Mouse (Mus musculus) MEL (cell line): ENCODE results near the gene Man2a1. TPM values are rescaled to one million over a fixed set of nuclear protein-coding genes. Genes with fewer than 3 reads are reported as not detected.

Experiments
- DNase-seq: peaks from one replicate; pipeline ENCODE4 v3.0.0; 2011; ENCODE audit warnings: low read depth, low spot score
- H3K27ac ChIP-seq: 2 replicates; pipeline ENCODE4 v1.5.1; 2012; ENCODE audit warnings: low read depth, mild to moderate bottlenecking, control low read depth, low read length, moderate library complexity; ENCODE audit not compliant: control insufficient read depth
- H3K27me3 ChIP-seq, 2 experiments: fragments of 150-350 bp in 1 of 2; sonication (generic) in 1 of 2; 2 replicates each; pipeline ENCODE4 v1.6.1; 2012; ENCODE audit warnings: low read length in 2 of 2, mild to moderate bottlenecking in 2 of 2, improper control_type of control experiment in 1 of 2, moderate library complexity in 1 of 2; ENCODE audit not compliant: insufficient read depth in 2 of 2, control insufficient read depth in 1 of 2
- H3K36me3 ChIP-seq, 2 experiments: 2 replicates each; pipeline ENCODE4 v1.6.1; 2012 to 2014; ENCODE audit warnings: low read length in 2 of 2, improper control_type of control experiment in 1 of 2, inconsistent platforms in 1 of 2, mild to moderate bottlenecking in 1 of 2; ENCODE audit not compliant: insufficient read depth in 2 of 2, control insufficient read depth in 1 of 2
- H3K4me1 ChIP-seq, 2 experiments: fragments of 150-350 bp in 1 of 2; sonication (generic) in 1 of 2; 2 replicates each; pipeline ENCODE4 v1.6.1; 2012; ENCODE audit warnings: low read length in 2 of 2, improper control_type of control experiment in 1 of 2, mild to moderate bottlenecking in 1 of 2; ENCODE audit not compliant: insufficient read depth in 2 of 2, control insufficient read depth in 1 of 2
- H3K4me3 ChIP-seq, 2 experiments: fragments of 150-350 bp in 1 of 2; sonication (generic) in 1 of 2; 2 replicates each; pipeline ENCODE4 v1.5.1; 2012; ENCODE audit warnings: low read depth in 2 of 2, low read length in 2 of 2, mild to moderate bottlenecking in 2 of 2, moderate library complexity in 2 of 2, control low read depth in 1 of 2, improper control_type of control experiment in 1 of 2; ENCODE audit not compliant: control insufficient read depth in 1 of 2, insufficient read depth in 1 of 2
- H3K79me2 ChIP-seq: 2 replicates; pipeline ENCODE4 v1.6.1; 2012; ENCODE audit warnings: mild to moderate bottlenecking, low read length, moderate library complexity; ENCODE audit not compliant: control insufficient read depth, poor library complexity, insufficient read depth
- H3K9ac ChIP-seq: 2 replicates; pipeline ENCODE4 v1.6.1; 2012; ENCODE audit warnings: low read depth, mild to moderate bottlenecking, control low read depth, low read length, moderate library complexity; ENCODE audit not compliant: control insufficient read depth, poor library complexity, severe bottlenecking
- H3K9me3 ChIP-seq: fragments of 150-350 bp; sonication (generic); replicated peaks from 2 replicates; pipeline ENCODE4 v1.6.1; 2012; ENCODE audit warnings: mild to moderate bottlenecking, low read length, improper control_type of control experiment, moderate library complexity; ENCODE audit not compliant: insufficient read depth
- BHLHE40 ChIP-seq: IDR thresholded peaks from 2 replicates; pipeline ENCODE4 v1.6.1; 2012; ENCODE audit warnings: low read depth, mild to moderate bottlenecking, inconsistent platforms, low read length, improper control_type of control experiment, borderline replicate concordance
- CTCF ChIP-seq, 3 experiments: IDR thresholded peaks in 2 of 3; conservative IDR thresholded peaks in 1 of 3; 2 replicates each; pipeline ENCODE4 v1.5.1; 2011 to 2012; ENCODE audit warnings: low read length in 3 of 3, low read depth in 2 of 3, mild to moderate bottlenecking in 2 of 3, improper control_type of control experiment in 1 of 3, inconsistent platforms in 1 of 3, mixed read lengths in 1 of 3, moderate library complexity in 1 of 3; ENCODE audit not compliant: control insufficient read depth in 1 of 3, insufficient read depth in 1 of 3, poor library complexity in 1 of 3, severe bottlenecking in 1 of 3
- E2F4 ChIP-seq: IDR thresholded peaks from 2 replicates; pipeline ENCODE4 v1.6.1; 2011; ENCODE audit warnings: low read depth, low read length, improper control_type of control experiment, borderline replicate concordance
- ELF1 ChIP-seq: IDR thresholded peaks from 2 replicates; pipeline ENCODE4 v1.6.1; 2014; ENCODE audit warnings: low read depth, mild to moderate bottlenecking, inconsistent platforms, low read length, improper control_type of control experiment, moderate library complexity
- ETS1 ChIP-seq: IDR thresholded peaks from 2 replicates; pipeline ENCODE4 v1.6.1; 2012; ENCODE audit warnings: low read depth, mild to moderate bottlenecking, inconsistent platforms, low read length, improper control_type of control experiment, moderate library complexity
- GABPA ChIP-seq: IDR thresholded peaks from 2 replicates; pipeline ENCODE4 v1.6.1; 2012; ENCODE audit warnings: low read depth, mild to moderate bottlenecking, inconsistent platforms, low read length, improper control_type of control experiment, moderate library complexity
- MAFK ChIP-seq: IDR thresholded peaks from 2 replicates; pipeline ENCODE4 v1.6.1; 2011; ENCODE audit warnings: low read depth, mild to moderate bottlenecking, low read length, improper control_type of control experiment, borderline replicate concordance
- MAX ChIP-seq: IDR thresholded peaks from 2 replicates; pipeline ENCODE4 v1.6.1; 2011; ENCODE audit warnings: low read length, improper control_type of control experiment
- MAZ ChIP-seq: IDR thresholded peaks from 2 replicates; pipeline ENCODE4 v1.6.1; 2012; ENCODE audit warnings: low read depth, mild to moderate bottlenecking, inconsistent platforms, low read length, improper control_type of control experiment
- MEF2A ChIP-seq: IDR thresholded peaks from 2 replicates; pipeline ENCODE4 v1.6.1; 2014; ENCODE audit warnings: low read depth, mild to moderate bottlenecking, inconsistent platforms, low read length, improper control_type of control experiment; ENCODE audit not compliant: poor library complexity, insufficient replicate concordance, severe bottlenecking; ENCODE audit errors: extremely low read depth
- MXI1 ChIP-seq: IDR thresholded peaks from 2 replicates; pipeline ENCODE4 v1.6.1; 2011; ENCODE audit warnings: mild to moderate bottlenecking, low read depth, low read length, improper control_type of control experiment
- MYB ChIP-seq: IDR thresholded peaks from 2 replicates; pipeline ENCODE4 v1.6.1; 2011; ENCODE audit warnings: mild to moderate bottlenecking, low read depth, low read length, improper control_type of control experiment
- NELFE ChIP-seq: IDR thresholded peaks from 2 replicates; pipeline ENCODE4 v1.6.1; 2011; ENCODE audit warnings: low read depth, low read length, improper control_type of control experiment
- NRF1 ChIP-seq: IDR thresholded peaks from 2 replicates; pipeline ENCODE4 v1.6.1; 2014; ENCODE audit warnings: low read depth, mild to moderate bottlenecking, inconsistent platforms, low read length, improper control_type of control experiment, moderate library complexity; ENCODE audit not compliant: poor library complexity, insufficient read depth, severe bottlenecking
- POLR2AphosphoS5 ChIP-seq: IDR thresholded peaks from 2 replicates; pipeline ENCODE4 v1.6.1; 2012; ENCODE audit warnings: low read depth, borderline replicate concordance, mild to moderate bottlenecking, inconsistent platforms, low read length, moderate library complexity, mixed read lengths
- RAD21 ChIP-seq: IDR thresholded peaks from 2 replicates; pipeline ENCODE4 v1.6.1; 2011; ENCODE audit warnings: mild to moderate bottlenecking, low read depth, low read length, improper control_type of control experiment
- RCOR1 ChIP-seq: IDR thresholded peaks from 2 replicates; pipeline ENCODE4 v1.6.1; 2012; ENCODE audit warnings: low read depth, mild to moderate bottlenecking, inconsistent platforms, low read length, improper control_type of control experiment
- TBP ChIP-seq: IDR thresholded peaks from 2 replicates; pipeline ENCODE4 v1.8.0; 2011; ENCODE audit warnings: low read depth, low read length, improper control_type of control experiment
- TCF12 ChIP-seq: IDR thresholded peaks from 2 replicates; pipeline ENCODE4 v1.6.1; 2014; ENCODE audit warnings: low read depth, mild to moderate bottlenecking, inconsistent platforms, low read length, improper control_type of control experiment, moderate library complexity
- UBTF ChIP-seq: IDR thresholded peaks from 2 replicates; pipeline ENCODE4 v1.6.1; 2012; ENCODE audit warnings: low read depth, mild to moderate bottlenecking, inconsistent platforms, low read length, improper control_type of control experiment, moderate library complexity, borderline replicate concordance; ENCODE audit not compliant: insufficient read depth
- USF2 ChIP-seq, 2 experiments: IDR thresholded peaks; 2 replicates each; pipeline ENCODE4 v1.6.1; 2011 to 2012; ENCODE audit warnings: improper control_type of control experiment in 2 of 2, low read length in 2 of 2, borderline replicate concordance in 1 of 2, inconsistent platforms in 1 of 2, low read depth in 1 of 2, mild to moderate bottlenecking in 1 of 2; ENCODE audit not compliant: insufficient read depth in 1 of 2
- ZC3H11A ChIP-seq: IDR thresholded peaks from 2 replicates; pipeline ENCODE4 v1.6.1; 2012; ENCODE audit warnings: low read depth, mild to moderate bottlenecking, inconsistent platforms, low read length, improper control_type of control experiment
- ZKSCAN1 ChIP-seq: IDR thresholded peaks from 2 replicates; pipeline ENCODE4 v1.6.1; 2012; ENCODE audit warnings: low read depth, mild to moderate bottlenecking, inconsistent platforms, low read length, improper control_type of control experiment, moderate library complexity
- polyA plus RNA-seq, 2 experiments: library from polyadenylated mRNA; stranded (reverse) in 1 of 2; unstranded in 1 of 2; fragments of >175 nt in 1 of 2; fragments of >200 nt in 1 of 2; gene quantifications; 2 replicates each; pipeline versions ENCODE4 v1.2.1 to v1.2.4; 2012; ENCODE audit warnings: low replicate concordance in 2 of 2, low read depth in 1 of 2; ENCODE audit not compliant: insufficient read length in 2 of 2, insufficient read depth in 1 of 2, missing spikeins in 1 of 2
- total RNA-seq: library from RNA; depleted of rRNA; stranded (reverse); fragments of 300-350 nt; gene quantifications from 2 replicates; pipeline ENCODE4 v1.2.3, GENCODE M21; 2012

Gene Man2a1
- total and polyA plus RNA-seq, 3 experiments = 8.7 to 27.5 (median 9.1) TPM

DNA sequence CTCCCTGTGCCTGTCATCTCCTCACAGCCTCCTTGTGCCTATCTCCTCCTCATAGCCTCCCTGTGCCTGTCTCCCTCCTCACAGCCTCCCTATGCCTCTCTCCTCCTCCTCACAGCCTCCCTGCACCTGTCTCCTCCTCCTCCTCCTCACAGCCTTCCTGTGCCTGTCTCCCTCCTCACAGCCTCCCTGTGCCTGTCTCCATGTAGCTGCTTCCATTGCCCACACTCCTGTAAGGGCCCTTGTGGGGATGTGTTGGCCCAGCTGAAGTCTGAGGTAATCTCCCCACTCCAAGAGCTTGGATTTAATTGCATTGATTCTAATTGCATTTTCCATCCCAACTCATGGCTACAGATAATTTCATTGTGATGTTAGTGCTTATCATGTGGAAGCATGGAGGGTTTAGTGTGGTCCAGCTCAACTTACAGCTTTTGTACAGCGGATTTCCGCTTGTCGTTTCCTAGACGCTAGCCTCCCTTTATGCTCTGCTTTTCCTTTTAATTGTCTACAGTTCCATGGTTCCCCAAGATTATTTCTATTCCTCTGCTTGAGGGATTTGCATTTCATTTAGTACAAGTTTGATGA is 103.2 kb downstream of the Man2a1 start:
- no peaks in the 10 kb centered on the region for H3K36me3 ChIP-seq
- no peaks in the 10 kb centered on the region for H3K79me2 ChIP-seq
- H3K4me3 ChIP-seq = no peak overlapping the region
- no peak for DNase-seq
- H3K9me3 ChIP-seq = no peaks in the 10 kb centered on the region
- no peaks in the 10 kb centered on the region for H3K4me1 ChIP-seq
- TF ChIP-seq NRF1 = no peak
- no peak for TF ChIP-seq RAD21
- no peak for TF ChIP-seq MAZ
- no peak for TF ChIP-seq MYB
- no peak for TF ChIP-seq ELF1
- TF ChIP-seq NELFE = no peak
- no peak for TF ChIP-seq TBP
- no peak for TF ChIP-seq ZC3H11A
- no peaks in the 10 kb centered on the region for H3K27me3 ChIP-seq
- H3K27ac ChIP-seq = no peak overlapping the region
- H3K9ac ChIP-seq = no peak overlapping the region

DNA sequence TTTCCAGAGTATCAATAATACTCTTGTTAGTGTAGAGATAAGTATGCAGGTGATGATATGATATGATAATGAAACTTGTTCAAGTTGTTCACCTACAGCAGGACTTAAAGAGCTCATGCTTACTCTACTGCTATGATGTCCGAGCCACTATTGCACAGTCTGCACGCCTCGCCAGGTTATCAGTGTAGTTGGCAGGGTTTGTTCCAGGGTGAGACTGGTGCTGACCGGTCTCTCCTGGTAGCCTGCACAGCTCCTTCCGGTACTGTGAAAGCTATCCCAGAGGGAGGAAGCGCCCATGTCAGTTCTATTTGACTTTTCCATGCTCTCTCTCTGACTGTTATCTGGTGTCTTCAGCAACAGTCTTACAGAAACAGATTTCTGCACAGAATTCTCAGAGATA is 107.0 kb downstream of the Man2a1 start:
- no peaks in the 10 kb centered on the region for H3K27me3 ChIP-seq
- no peaks in the 10 kb centered on the region for H3K36me3 ChIP-seq
- no peaks in the 10 kb centered on the region for H3K9me3 ChIP-seq
- TF ChIP-seq POLR2AphosphoS5 = no peak
- no peak for TF ChIP-seq NELFE
- no peak for TF ChIP-seq CTCF (IDR thresholded peaks at IDR 0.05 in 2 of 3, conservative IDR thresholded peaks at IDR 0.05 in 1 of 3; ENCODE audit: control insufficient read depth in 1 of 3, insufficient read depth in 1 of 3, low read depth in 2 of 3, low read length in 3 of 3, poor library complexity in 1 of 3, severe bottlenecking in 1 of 3)
- no peak for TF ChIP-seq RAD21
- TF ChIP-seq MAZ = no peak
- no peak for TF ChIP-seq TCF12
- TF ChIP-seq ELF1 = no peak
- TF ChIP-seq MAFK = no peak
- no peak overlapping the region for H3K4me3 ChIP-seq
- DNase-seq = no peak
- H3K9ac ChIP-seq = no peak overlapping the region
- no peaks in the 10 kb centered on the region for H3K79me2 ChIP-seq
- H3K4me1 ChIP-seq = no peaks in the 10 kb centered on the region
- no peak overlapping the region for H3K27ac ChIP-seq

DNA sequence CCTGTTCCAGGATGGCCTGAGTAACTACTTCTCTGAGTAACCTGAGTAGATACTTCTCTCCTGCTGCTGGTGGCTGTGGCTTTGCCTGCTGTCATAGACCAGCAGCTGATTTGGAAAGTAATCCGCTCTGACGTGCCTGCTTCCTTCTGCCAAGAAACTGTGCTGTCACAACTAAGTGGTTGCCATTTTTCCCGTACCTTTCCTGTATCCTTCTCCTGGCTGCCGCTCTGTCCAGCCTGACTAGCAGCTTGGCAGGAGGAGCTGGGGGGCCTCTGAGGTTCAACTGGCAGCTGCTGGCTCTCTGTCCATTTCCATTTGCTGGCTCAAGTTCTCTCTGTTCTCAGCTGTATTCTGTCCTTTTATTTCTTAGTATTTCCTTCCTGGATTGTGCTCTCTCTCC is 115.8 kb downstream of the Man2a1 start:
- H3K79me2 ChIP-seq = no peaks in the 10 kb centered on the region
- H3K36me3 ChIP-seq = peaks cover 3 to 8% of the 10 kb centered on the region in 2 experiments
- H3K9me3 ChIP-seq = no peaks in the 10 kb centered on the region
- no peak overlapping the region for H3K27ac ChIP-seq
- H3K4me1 ChIP-seq = peaks cover 0 to 3% of the 10 kb centered on the region in 2 experiments; a peak in 1 of 4 replicates
- no peak for DNase-seq
- no peaks in the 10 kb centered on the region for H3K27me3 ChIP-seq
- no peak overlapping the region for H3K4me3 ChIP-seq
- no peak overlapping the region for H3K9ac ChIP-seq
- TF ChIP-seq RCOR1 (no peak), UBTF (no peak), MAFK (no peak), MAX (no peak), ZKSCAN1 (no peak), NRF1 (no peak), GABPA (no peak), BHLHE40 (no peak), USF2 (IDR thresholded peaks at IDR 0.05; ENCODE audit: borderline replicate concordance in 1 of 2, insufficient read depth in 1 of 2, low read depth in 1 of 2, low read length in 2 of 2) (no peak), RAD21 (no peak), ETS1 (no peak), ZC3H11A (no peak), MEF2A (no peak), E2F4 (no peak), MXI1 (no peak), TCF12 (no peak)
